Mouse (Mus musculus): Measurements from ENCODE around the gene Ndufb10. TPM values are rescaled to one million over a fixed set of nuclear protein-coding genes. Genes with fewer than 3 reads are reported as not detected.

The Ndufb10 gene
- total RNA-seq (2021) = 100 to 1,000 TPM; 130 to 145 TPM

- peak; percentile 99 for DNase-seq
- intact Hi-C loops (cut with DNase I) = no loop called here
These were observed at the start of gene Ndufb10 for GRCm38 (mm10) chr17:24724184-24724583. Gene Ndufb10 (minus strand): TSS chr17:24724478.

GRCm38 (mm10) chr17:24773241-24773640 lies 49.0 kb upstream of the Ndufb10 start:
- intact Hi-C loops (cut with DNase I) = no loop called here
- no peak for DNase-seq

GRCm38 (mm10) chr17:24769146-24769545 lies 44.9 kb upstream of the Ndufb10 start:
- no peak for DNase-seq
- intact Hi-C loops (cut with DNase I) = no loop called here

- DNase-seq = no peak
- intact Hi-C loops (cut with DNase I) = no loop called here
These were observed 42.1 kb upstream of the Ndufb10 start for GRCm38 (mm10) chr17:24766266-24766875.

DNA sequence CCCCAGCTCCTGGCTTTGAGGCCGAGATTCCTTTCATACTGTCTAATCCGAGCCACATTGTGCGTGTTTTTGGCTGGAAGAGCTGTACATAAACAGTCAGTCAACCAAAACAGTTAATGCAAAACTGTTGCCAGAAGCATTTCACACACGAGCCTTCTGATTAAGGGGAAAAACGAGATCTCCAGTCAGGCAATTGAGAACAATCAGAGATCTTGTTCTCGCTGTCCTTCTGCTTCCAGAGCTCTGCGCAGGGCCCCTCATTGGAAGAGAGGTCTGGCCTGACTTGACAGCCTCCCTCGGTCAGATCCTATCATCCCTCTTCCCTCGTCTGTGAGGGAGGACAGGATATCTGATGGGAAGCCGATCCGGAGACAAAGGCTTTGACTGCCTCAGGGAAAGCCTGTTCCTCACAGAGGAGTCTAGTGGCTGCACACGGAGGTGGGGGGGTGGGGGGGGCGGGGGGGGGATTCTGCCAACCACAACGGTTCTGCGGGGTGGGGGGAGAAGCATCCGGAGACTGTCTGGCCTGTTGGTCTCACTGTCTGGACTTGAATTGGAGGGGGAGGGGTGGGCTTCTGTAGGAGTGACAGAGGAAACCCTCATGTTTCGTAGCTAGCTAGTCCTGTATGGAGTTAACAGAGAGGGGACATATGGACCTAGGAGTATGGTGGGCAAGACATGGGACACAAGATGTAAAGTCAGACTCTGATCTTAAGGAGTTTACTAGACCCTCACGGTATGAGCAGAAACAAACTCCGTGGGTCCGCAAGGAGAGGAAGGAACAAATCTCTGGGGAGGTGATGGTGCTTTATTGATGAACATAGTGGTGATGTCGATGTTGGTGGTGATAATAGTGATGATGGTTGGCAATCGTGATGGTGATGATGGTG lies 41.0 kb upstream of the Ndufb10 start:
- intact Hi-C loops (cut with DNase I) = no loop called here
- peak; percentile 25 for DNase-seq

GRCm38 (mm10) chr17:24761121-24761520 lies 36.8 kb upstream of the Ndufb10 start:
- intact Hi-C loops (cut with DNase I) = no loop called here
- DNase-seq = no peak

GRCm38 (mm10) chr17:24757394-24757793 lies 33.1 kb upstream of the Ndufb10 start:
- intact Hi-C loops (cut with DNase I) = no loop called here
- DNase-seq = no peak

GRCm38 (mm10) chr17:24752415-24753394 lies 28.4 kb upstream of the Ndufb10 start, which contains the start of gene Hs3st6:
Gene Hs3st6 (plus strand): TSS chr17:24752988.
- intact Hi-C loops (cut with DNase I) = loop anchor here (5.0 kb wide), 1 partner anchor 70 kb away; no protein-coding TSS in a partner anchor
- DNase-seq = no peak

GRCm38 (mm10) chr17:24751528-24751927 lies 27.2 kb upstream of the Ndufb10 start:
- intact Hi-C loops (cut with DNase I) = loop anchor here (5.0 kb wide), 1 partner anchor 71 kb away; no protein-coding TSS in a partner anchor
- DNase-seq = no peak

- intact Hi-C loops (cut with DNase I) = no loop called here
These were observed 22.7 kb upstream of the Ndufb10 start for GRCm38 (mm10) chr17:24746986-24747385.

DNA sequence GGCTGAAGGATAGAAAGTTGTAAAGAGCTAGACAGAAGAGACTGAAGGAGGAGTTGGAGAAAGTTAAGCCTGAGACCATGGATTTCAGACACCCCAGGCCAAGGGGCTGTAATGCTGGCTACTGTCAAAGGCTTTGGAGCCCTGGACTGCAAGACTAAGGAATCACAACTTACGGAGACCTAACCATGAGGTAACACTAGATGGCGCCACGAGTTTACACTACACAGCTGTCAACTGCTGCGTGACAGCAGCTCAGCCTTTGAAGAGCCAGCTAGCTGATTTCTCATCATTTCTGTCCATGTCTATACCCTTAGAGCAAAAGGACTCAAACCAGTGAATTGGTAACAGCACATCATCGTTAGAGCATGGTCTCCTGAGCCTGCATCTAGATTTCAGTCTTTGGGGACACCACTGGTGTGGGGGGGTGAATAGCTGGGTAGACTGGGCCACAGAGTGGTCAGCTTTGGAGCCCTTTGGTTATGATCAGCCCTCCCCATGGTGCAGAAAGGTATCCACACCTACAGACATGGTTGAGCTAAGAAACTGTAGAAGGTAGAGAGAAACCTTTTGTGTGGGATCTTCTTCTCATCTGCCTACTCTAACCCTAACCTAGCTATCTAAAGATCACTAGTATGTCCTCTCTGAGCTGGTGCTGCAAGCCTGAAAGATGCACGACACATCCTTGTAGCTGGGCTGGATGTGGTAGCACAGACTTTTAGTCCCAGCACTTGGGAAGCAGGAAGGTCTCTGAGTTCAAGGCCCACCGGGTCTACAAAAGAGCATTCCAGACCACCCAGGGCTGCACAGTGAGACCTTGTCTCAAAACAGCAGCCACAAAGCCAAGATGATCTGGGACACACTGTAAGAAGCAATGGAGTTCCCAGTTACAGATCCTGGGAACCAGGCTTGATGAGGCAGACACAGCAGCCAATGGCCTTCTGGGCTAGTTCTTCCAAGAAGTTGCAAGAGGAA lies 21.5 kb upstream of the Ndufb10 start:
- DNase-seq = peak; percentile 85
- intact Hi-C loops (cut with DNase I) = no loop called here

More at GRCm38 (mm10) chr17:24746986-24747385, 22.7 kb upstream of the Ndufb10 start:
- no peak for DNase-seq

DNA sequence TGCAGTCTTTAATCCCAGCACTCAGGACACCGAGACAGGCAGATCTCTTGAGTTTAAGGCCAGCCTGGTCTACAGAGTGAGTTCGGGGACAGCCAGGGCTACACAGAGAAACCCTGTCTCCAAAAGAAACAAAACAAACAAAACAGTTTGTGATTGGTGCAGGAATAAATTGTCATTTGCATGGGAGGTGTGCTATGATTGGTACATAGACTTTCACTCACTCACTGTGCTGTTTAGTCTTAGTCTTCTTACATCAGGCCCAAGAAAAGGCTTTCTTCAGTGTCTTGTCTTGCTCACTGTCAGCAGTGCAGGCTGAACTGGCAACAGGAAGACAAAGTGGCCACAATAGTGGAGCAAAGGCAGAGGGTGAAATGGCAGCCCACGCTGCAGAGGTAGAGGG lies 20.1 kb upstream of the Ndufb10 start:
- intact Hi-C loops (cut with DNase I) = no loop called here
- no peak for DNase-seq

GRCm38 (mm10) chr17:24743896-24744295 lies 19.6 kb upstream of the Ndufb10 start:
- no peak for DNase-seq
- intact Hi-C loops (cut with DNase I) = no loop called here

GRCm38 (mm10) chr17:24742307-24742706 lies 18.0 kb upstream of the Ndufb10 start:
- DNase-seq = no peak
- intact Hi-C loops (cut with DNase I) = no loop called here

GRCm38 (mm10) chr17:24739926-24740325 lies 15.6 kb upstream of the Ndufb10 start:
- intact Hi-C loops (cut with DNase I) = no loop called here
- no peak for DNase-seq

DNA sequence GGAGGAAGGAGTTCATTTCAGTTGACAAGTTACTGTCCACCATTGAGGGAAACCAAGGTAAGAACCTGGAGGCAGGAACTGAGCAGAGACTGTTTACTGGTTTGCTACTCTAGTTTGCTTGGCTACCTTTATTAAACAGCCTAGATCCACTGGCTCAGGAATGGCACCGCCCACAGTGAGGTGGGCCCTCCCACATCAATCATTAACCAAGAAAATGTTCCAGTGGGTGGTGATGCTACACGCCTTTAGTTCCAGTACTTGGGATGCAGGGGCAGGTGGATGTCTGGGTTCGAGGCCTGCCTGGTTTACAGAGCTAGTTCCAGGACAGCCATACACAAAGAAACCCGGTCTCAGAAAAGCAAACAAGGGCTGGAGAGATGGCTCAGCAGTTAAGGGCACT lies 14.0 kb upstream of the Ndufb10 start:
- intact Hi-C loops (cut with DNase I) = no loop called here
- no peak for DNase-seq

DNA sequence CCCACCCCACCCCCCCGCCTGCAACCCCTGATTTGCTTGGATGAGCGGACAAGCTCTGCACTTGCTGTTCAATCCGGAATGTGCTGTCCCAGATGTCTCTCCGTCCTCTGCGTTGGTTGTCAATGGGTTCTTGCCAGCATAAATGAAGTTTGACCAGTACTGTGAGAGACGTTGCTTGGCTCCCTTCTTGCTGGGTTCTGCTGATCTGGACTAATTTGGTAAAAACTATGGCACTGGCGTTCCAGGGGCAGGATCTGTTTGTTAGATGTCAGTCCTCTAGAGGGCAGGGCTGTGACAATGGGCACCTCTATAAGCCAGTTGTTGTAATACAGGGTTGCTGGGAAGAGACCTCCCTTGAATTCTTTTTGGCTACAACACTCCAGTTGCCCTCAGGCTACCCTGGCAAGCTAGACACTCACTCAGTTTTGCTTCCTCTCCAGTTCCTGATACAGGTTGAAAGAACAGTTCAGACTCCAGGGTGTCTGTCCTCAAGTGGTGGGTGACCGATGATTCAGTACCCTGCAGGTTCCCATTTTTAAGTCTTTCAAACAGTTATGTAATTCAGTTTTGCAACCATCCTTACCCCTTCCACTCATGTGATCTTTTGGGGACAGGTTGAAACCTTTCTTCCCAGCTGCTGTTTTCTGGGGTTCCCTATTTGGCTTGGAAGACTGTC lies 13.0 kb upstream of the Ndufb10 start:
- no peak for DNase-seq
- intact Hi-C loops (cut with DNase I) = no loop called here

DNA sequence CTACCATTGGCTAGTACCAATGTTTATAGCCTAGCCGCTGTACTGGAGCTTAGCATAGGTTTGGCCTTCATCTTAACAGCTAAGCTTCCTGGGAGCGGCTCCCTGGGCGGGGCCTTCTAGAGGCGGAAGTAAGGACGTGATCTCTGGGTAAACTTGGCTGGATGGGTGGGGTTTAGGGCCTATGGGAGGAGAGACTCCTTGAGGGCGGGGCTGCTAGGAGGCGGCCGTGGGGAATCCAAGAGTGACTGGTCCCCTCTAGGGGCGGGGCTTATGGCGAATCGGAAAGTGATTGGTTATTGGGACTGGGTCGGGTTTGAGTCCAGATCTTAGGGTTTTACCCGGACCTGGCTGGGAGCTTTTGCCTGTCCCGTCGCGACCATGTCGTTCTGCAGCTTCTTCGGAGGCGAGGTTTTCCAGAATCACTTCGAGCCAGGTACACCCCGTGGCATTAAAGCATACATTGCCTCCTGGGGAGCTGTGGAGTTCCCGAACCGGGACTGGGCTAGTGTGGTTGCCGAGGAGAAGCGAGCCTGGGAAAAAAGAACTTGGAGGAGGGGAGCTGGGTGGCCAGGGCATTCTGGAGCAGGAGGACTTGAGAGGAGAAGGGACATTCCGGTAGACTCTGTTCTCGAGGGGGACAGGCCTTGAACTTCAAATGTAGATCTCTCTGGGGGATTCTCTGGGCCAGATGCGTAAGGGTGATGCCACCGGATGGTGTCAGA lies 12.2 kb upstream of the Ndufb10 start, which contains the start of gene Msrb1:
Msrb1 (plus strand) TSS at position 313 of the 722 bp plus-strand sequence.
- intact Hi-C loops (cut with DNase I) = no loop called here
- DNase-seq = peak; percentile 92
